Mouse (Mus musculus): ENCODE measurements around the gene Ccsap.

GRCm38 (mm10) chr8:123805718-123806373 lies 54.2 kb downstream of the Ccsap start, which contains the start of gene Rab4a:
- TF ChIP-seq CTCF (IDR thresholded peaks at IDR 0.05; ENCODE audit: insufficient read depth, low read depth, low read length) (no peak), POLR2A (IDR thresholded peaks at IDR 0.05; ENCODE audit: insufficient read depth, low read depth, low read length) (peak; percentile 92)
